13 mouse cellular contexts compared by ENCODE assay signal in genomic region chrX:99389778-99390461, GRCm38 (mm10).
DNase-seq lines count a peak whose midpoint lies in the region; ATAC-seq lines count a peak whose summit lies in the region.
"Had no signal": no experiment of that assay in that cellular context is flagged by ENCODE, and none has a peak within 500 bp of the region (broad histone marks: within the 10 kb centered on the region; RNA-seq: fewer than 3 reads in every experiment).

No protein-coding gene starts in this region.

- H3K4me2 ChIP-seq in hindbrain, embryonic 16.5 days (ENCODE audit: low read length) = no peak overlapping the region
- H3K4me2 ChIP-seq in lung, embryonic 15.5 days = no peak overlapping the region
- no peak overlapping the region for H3K4me2 ChIP-seq in limb, embryonic 13.5 days (replicated peaks)
- H3K4me2 ChIP-seq: liver, embryonic 15.5 days had no signal

- H3K36me3 ChIP-seq in hindbrain, embryonic 10.5 days = no peaks in the 10 kb centered on the region
- H3K36me3 ChIP-seq in hindbrain, embryonic 16.5 days (ENCODE audit: control insufficient read depth, insufficient read depth, low read length) = no peaks in the 10 kb centered on the region
- no peaks in the 10 kb centered on the region for H3K36me3 ChIP-seq in lung, embryonic 15.5 days
- H3K36me3 ChIP-seq in embryonic facial prominence, embryonic 10.5 days (replicated peaks) = no peaks in the 10 kb centered on the region
- H3K36me3 ChIP-seq in limb, embryonic 13.5 days = no peaks in the 10 kb centered on the region
- H3K36me3 ChIP-seq: liver, embryonic 15.5 days had no signal

- H3K27me3 ChIP-seq in hindbrain, embryonic 10.5 days (ENCODE audit: insufficient read depth, poor library complexity, severe bottlenecking) = peaks cover 98% of the 10 kb centered on the region
- H3K27me3 ChIP-seq in hindbrain, embryonic 16.5 days (replicated peaks; ENCODE audit: control insufficient read depth, insufficient read depth, low read length) = peaks cover 5% of the 10 kb centered on the region
- peaks cover 16% of the 10 kb centered on the region for H3K27me3 ChIP-seq in lung, embryonic 15.5 days
- peaks cover 100% of the 10 kb centered on the region for H3K27me3 ChIP-seq in embryonic facial prominence, embryonic 10.5 days (replicated peaks; ENCODE audit: low read depth, poor library complexity, severe bottlenecking)
- H3K27me3 ChIP-seq in limb, embryonic 13.5 days = peaks cover 58% of the 10 kb centered on the region

- H3K4me3 ChIP-seq in hindbrain, embryonic 10.5 days = no peak overlapping the region
- no peak overlapping the region for H3K4me3 ChIP-seq in hindbrain, embryonic 16.5 days (ENCODE audit: low read length)
- H3K4me3 ChIP-seq in lung, embryonic 15.5 days = no peak overlapping the region
- H3K4me3 ChIP-seq in embryonic facial prominence, embryonic 10.5 days = no peak overlapping the region
- H3K4me3 ChIP-seq in limb, embryonic 13.5 days = no peak overlapping the region
- H3K4me3 ChIP-seq: liver, embryonic 15.5 days had no signal

- H3K27ac ChIP-seq in hindbrain, embryonic 10.5 days = peak overlapping the region; percentile 62
- no peak overlapping the region for H3K27ac ChIP-seq in hindbrain, embryonic 16.5 days (ENCODE audit: low read depth, low read length)
- no peak overlapping the region for H3K27ac ChIP-seq in lung, embryonic 15.5 days
- H3K27ac ChIP-seq in embryonic facial prominence, embryonic 10.5 days (replicated peaks) = peak overlapping the region; percentile 85
- H3K27ac ChIP-seq in limb, embryonic 13.5 days = peak overlapping the region; percentile 61; the same call in 1 of the 2 replicates
- H3K27ac ChIP-seq: hindbrain, postnatal 0 days; liver, embryonic 15.5 days had no signal

- peak; percentile 31 for DNase-seq in hindbrain, embryonic 10.5 days (ENCODE audit: low spot score)
- no peak for DNase-seq in lung, postnatal 36 days
- DNase-seq in embryonic facial prominence, embryonic 10.5 days (ENCODE audit: low spot score) = peak; percentile 70
- DNase-seq in yolk sac, embryonic 10.5 days (ENCODE audit: low spot score) = no peak
- no peak for DNase-seq in left cerebral cortex, adult 18-20 months (ENCODE audit: low spot score in 2 of 2)
- DNase-seq: cerebellum, adult 11-12 months; heart, postnatal 10 days had no signal

- no peaks in the 10 kb centered on the region for H3K9me3 ChIP-seq in hindbrain, embryonic 10.5 days
- H3K9me3 ChIP-seq in hindbrain, embryonic 16.5 days (ENCODE audit: control insufficient read depth, low read length) = no peaks in the 10 kb centered on the region
- H3K9me3 ChIP-seq in lung, embryonic 15.5 days = no peaks in the 10 kb centered on the region
- H3K9me3 ChIP-seq in embryonic facial prominence, embryonic 10.5 days = no peaks in the 10 kb centered on the region
- no peaks in the 10 kb centered on the region for H3K9me3 ChIP-seq in limb, embryonic 13.5 days
- H3K9me3 ChIP-seq: liver, embryonic 15.5 days had no signal

- 65% methylated on average over 12 of the region's 12 CpGs for WGBS in hindbrain, embryonic 10.5 days
- 56% methylated on average over 12 of the region's 12 CpGs for WGBS in hindbrain, embryonic 16.5 days
- WGBS in lung, embryonic 15.5 days = 41% methylated on average over 12 of the region's 12 CpGs
- WGBS in embryonic facial prominence, embryonic 10.5 days = 47% methylated on average over 12 of the region's 12 CpGs
- WGBS in limb, embryonic 13.5 days = 25% methylated on average over 12 of the region's 12 CpGs

- peaks cover 28% of the 10 kb centered on the region for H3K4me1 ChIP-seq in hindbrain, embryonic 10.5 days (replicated peaks)
- H3K4me1 ChIP-seq in hindbrain, embryonic 16.5 days (ENCODE audit: control insufficient read depth, insufficient read depth, low read depth, low read length) = no peaks in the 10 kb centered on the region
- 0 out of 2 replicates have a peak, but pooled peaks cover 2% of the 10 kb centered on the region for H3K4me1 ChIP-seq in lung, embryonic 15.5 days
- peaks cover 39% of the 10 kb centered on the region for H3K4me1 ChIP-seq in embryonic facial prominence, embryonic 10.5 days
- peaks cover 36% of the 10 kb centered on the region for H3K4me1 ChIP-seq in limb, embryonic 13.5 days
- H3K4me1 ChIP-seq: liver, embryonic 15.5 days had no signal

- no peak overlapping the region for H3K9ac ChIP-seq in hindbrain, embryonic 16.5 days (ENCODE audit: low read depth, low read length)
- H3K9ac ChIP-seq in lung, embryonic 15.5 days = no peak overlapping the region
- H3K9ac ChIP-seq in limb, embryonic 13.5 days = no peak overlapping the region
- H3K9ac ChIP-seq: liver, embryonic 15.5 days had no signal

- no peak for ATAC-seq in hindbrain, embryonic 16.5 days
- peak; percentile 65; the same call in 1 of the 2 replicates for ATAC-seq in lung, embryonic 15.5 days (ENCODE audit: borderline replicate concordance, extremely low read depth, low FRiP score, low TSS enrichment)
- ATAC-seq in limb, embryonic 13.5 days (ENCODE audit: low FRiP score, low read depth) = peak; percentile 59
- ATAC-seq: Patski had no signal

Comparison
In these comparisons a context has a peak if more than half of its experiments do, and no peak if none do; other contexts are left out.
1. H3K27ac ChIP-seq: peak in hindbrain, embryonic 10.5 days (single experiment), embryonic facial prominence, embryonic 10.5 days (single experiment) and limb, embryonic 13.5 days (single experiment); none in hindbrain, embryonic 16.5 days (single experiment) and lung, embryonic 15.5 days (single experiment).
2. DNase-seq: peak in hindbrain, embryonic 10.5 days (single experiment) and embryonic facial prominence, embryonic 10.5 days (single experiment); none in lung, postnatal 36 days (single experiment), yolk sac, embryonic 10.5 days (single experiment) and left cerebral cortex, adult 18-20 months (0 of 2).